Mouse (Mus musculus): ENCODE results near the gene Coa3.

The Coa3 gene

GRCm38 (mm10) chr11:101252941-101253340 is 26.0 kb downstream of the Coa3 start:
- no peak for DNase-seq (ENCODE audit: low spot score in 2 of 2)

- DNase-seq (ENCODE audit: low spot score in 2 of 2), result no peak
Measured at GRCm38 (mm10) chr11:101251031-101251430, 27.9 kb downstream of the Coa3 start.

- peak; percentile 66 to 79 for DNase-seq (ENCODE audit: low spot score in 2 of 2)
Measured at GRCm38 (mm10) chr11:101248258-101248994, 30.5 kb downstream of the Coa3 start.

GRCm38 (mm10) chr11:101247521-101248030 is 31.3 kb downstream of the Coa3 start:
- no peak for DNase-seq (ENCODE audit: low spot score in 2 of 2)

- DNase-seq (ENCODE audit: low spot score in 2 of 2), result no peak
Measured at GRCm38 (mm10) chr11:101246702-101247012, 32.3 kb downstream of the Coa3 start.

- DNase-seq (ENCODE audit: low spot score in 2 of 2), result no peak
Measured at GRCm38 (mm10) chr11:101245855-101246701, 32.8 kb downstream of the Coa3 start, which contains the start of gene Ramp2. TSS of gene Ramp2 (plus strand) at chr11:101246028.

GRCm38 (mm10) chr11:101245071-101245470 is 33.8 kb downstream of the Coa3 start:
- no peak for DNase-seq (ENCODE audit: low spot score in 2 of 2)

GRCm38 (mm10) chr11:101238071-101238647 is 40.8 kb downstream of the Coa3 start:
- DNase-seq (ENCODE audit: low spot score in 2 of 2), result peak in 1 of 2 experiments; percentile 31

- no peak for DNase-seq (ENCODE audit: low spot score in 2 of 2)
Measured at GRCm38 (mm10) chr11:101236782-101237181, 42.1 kb downstream of the Coa3 start.

GRCm38 (mm10) chr11:101235429-101235828 is 43.5 kb downstream of the Coa3 start:
- no peak for DNase-seq (ENCODE audit: low spot score in 2 of 2)

GRCm38 (mm10) chr11:101234124-101234523 is 44.8 kb downstream of the Coa3 start:
- DNase-seq (ENCODE audit: low spot score in 2 of 2), result no peak

GRCm38 (mm10) chr11:101233240-101233639 is 45.7 kb downstream of the Coa3 start:
- no peak for DNase-seq (ENCODE audit: low spot score in 2 of 2)

- no peak for DNase-seq (ENCODE audit: low spot score in 2 of 2)
Measured at GRCm38 (mm10) chr11:101232010-101232839, 46.7 kb downstream of the Coa3 start.

GRCm38 (mm10) chr11:101230991-101231871 is 47.7 kb downstream of the Coa3 start:
- peak in 1 of 2 experiments; percentile 18 for DNase-seq (ENCODE audit: low spot score in 2 of 2)

GRCm38 (mm10) chr11:101230526-101230925 is 48.4 kb downstream of the Coa3 start:
- no peak for DNase-seq (ENCODE audit: low spot score in 2 of 2)

- no peak for DNase-seq (ENCODE audit: low spot score in 2 of 2)
Measured at GRCm38 (mm10) chr11:101230061-101230511, 48.8 kb downstream of the Coa3 start.

GRCm38 (mm10) chr11:101229361-101229900 is 49.5 kb downstream of the Coa3 start:
- no peak for DNase-seq (ENCODE audit: low spot score in 2 of 2)

All from right cerebral cortex, adult 2 months (tissue).